Mouse (Mus musculus) left cerebral cortex, adult 18-20 months (tissue): ENCODE results near the gene Fsip1. TPM values are rescaled to one million over a fixed set of nuclear protein-coding genes. Genes with fewer than 3 reads are reported as not detected.

Experiments
- DNase-seq, 2 experiments: peaks; one replicate each; pipeline ENCODE4 v3.0.0; 2021 to 2022; ENCODE audit warnings: low spot score in 2 of 2, mixed read lengths in 1 of 2
- total RNA-seq, 2 experiments: library from RNA; stranded (reverse); gene quantifications; 2 replicates each; pipeline ENCODE4 v1.2.3; 2021

Gene Fsip1
- total RNA-seq, 2 experiments from 2014 or later = 0.40 to 0.65 TPM

GRCm38 (mm10) chr2:118125943-118126470 is 130.8 kb downstream of the Fsip1 start:
- no peak for DNase-seq

- no peak for DNase-seq
These were observed 131.4 kb downstream of the Fsip1 start for GRCm38 (mm10) chr2:118125211-118125939.

- no peak for DNase-seq
These were observed 132.3 kb downstream of the Fsip1 start for GRCm38 (mm10) chr2:118124437-118124836.

DNA sequence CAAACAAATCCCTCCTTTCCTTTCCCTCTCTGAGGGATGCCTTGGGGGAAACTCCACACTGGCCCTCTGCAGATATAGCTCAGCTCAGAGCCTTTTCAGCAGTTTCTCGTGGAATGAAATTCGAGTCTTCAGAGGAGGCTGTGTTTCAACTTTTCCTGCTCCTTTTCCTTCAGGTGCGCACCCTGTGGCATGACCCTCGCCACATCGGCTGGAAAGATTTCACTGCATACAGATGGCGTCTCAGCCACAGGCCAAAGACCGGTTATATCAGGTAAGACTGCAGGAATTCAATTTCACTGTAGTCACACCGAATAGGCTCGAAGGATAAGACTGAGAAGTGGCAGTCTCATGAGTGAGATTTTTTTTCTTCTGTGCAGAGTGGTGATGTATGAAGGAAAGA is 133.0 kb downstream of the Fsip1 start:
- DNase-seq = no peak

GRCm38 (mm10) chr2:118122291-118122690 is 134.5 kb downstream of the Fsip1 start:
- DNase-seq = no peak

DNA sequence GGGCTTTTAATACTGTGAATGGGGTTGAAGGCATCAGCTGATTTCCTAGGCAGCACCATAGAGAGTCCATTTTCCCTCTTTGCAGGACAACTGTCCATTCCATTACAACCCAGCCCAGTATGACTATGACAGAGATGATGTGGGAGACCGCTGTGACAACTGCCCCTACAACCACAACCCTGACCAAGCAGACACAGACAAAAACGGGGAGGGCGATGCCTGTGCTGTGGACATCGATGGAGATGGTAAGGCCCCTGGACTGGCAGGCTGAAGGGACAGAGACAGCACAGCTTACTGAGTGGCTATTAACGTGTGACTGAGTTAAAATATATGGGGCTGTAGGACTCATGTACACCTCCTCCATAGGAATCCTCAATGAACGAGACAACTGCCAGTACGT is 136.0 kb downstream of the Fsip1 start:
- no peak for DNase-seq

DNA sequence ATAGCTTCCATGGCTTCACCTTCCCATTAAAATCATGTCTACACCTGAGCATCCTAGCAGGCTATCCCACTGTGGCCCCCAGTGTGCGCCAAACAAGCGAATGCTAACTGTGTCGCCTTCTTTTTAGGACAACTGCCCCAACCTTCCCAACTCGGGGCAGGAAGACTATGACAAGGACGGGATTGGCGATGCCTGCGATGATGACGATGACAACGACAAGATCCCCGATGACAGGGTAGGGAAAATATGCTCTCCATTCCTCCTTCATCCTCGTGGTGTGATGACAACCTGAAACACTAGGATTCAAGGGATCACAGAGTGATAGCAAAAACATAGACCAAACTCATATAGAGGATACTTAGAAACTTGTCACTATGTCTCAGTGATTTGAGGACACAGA is 136.7 kb downstream of the Fsip1 start:
- DNase-seq = no peak

GRCm38 (mm10) chr2:118119684-118120083 is 137.1 kb downstream of the Fsip1 start:
- no peak for DNase-seq

DNA sequence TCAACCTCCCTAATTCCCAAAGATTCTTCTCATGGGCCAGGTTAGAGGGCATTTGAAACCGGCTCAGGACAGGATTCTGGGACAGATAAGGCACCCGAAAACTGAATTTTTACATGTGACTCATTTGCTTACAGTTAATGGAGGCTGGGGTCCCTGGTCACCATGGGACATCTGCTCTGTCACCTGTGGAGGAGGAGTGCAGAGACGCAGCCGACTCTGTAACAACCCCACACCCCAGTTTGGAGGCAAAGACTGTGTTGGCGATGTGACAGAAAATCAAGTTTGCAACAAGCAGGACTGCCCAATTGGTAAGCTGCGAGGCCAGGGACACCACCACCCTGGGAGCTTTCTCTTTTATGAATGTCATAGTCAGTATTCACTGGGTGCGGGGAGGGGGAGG is 138.3 kb downstream of the Fsip1 start:
- no peak for DNase-seq

DNA sequence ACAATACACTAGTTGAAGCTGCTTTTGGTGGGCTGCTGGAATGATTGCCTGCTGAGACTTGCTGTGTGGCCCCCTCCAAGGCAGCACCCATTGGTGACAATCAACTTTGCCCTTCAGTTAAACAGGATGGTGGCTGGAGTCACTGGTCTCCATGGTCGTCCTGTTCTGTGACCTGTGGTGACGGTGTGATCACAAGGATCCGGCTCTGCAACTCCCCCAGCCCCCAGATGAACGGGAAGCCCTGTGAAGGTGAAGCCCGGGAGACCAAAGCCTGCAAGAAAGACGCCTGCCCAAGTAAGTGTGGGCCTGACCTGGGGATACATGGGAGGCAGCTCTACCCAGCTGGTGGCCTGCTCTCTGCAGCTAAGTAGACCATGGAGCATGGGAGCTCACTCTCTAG is 138.7 kb downstream of the Fsip1 start:
- DNase-seq = no peak

GRCm38 (mm10) chr2:118117401-118117800 is 139.4 kb downstream of the Fsip1 start:
- no peak for DNase-seq

DNA sequence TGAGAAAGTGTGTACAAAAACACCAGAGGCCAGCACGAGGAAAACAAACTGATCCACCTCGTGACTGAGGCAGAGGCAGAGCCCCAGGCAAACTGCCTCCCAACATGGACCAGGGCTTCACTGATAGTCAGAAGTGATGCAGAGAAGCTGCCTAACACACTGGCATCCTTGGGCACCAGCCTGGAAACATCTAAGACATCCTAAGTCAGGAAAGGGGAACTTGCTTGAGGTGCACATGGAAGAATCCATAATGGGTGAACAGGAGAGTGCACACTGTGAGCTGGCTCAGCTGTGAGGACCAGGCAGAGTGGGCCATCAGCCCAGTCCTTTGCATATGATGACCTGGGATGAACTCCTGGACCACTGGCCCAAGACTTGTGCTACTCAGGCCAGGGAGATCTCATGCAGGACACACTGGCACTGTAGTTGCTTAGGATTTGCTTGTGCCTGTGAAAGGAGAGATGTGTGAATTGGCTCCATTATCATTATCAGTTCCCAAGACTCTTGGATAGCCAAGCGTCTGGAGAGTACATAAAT is 139.9 kb downstream of the Fsip1 start:
- DNase-seq = no peak

DNA sequence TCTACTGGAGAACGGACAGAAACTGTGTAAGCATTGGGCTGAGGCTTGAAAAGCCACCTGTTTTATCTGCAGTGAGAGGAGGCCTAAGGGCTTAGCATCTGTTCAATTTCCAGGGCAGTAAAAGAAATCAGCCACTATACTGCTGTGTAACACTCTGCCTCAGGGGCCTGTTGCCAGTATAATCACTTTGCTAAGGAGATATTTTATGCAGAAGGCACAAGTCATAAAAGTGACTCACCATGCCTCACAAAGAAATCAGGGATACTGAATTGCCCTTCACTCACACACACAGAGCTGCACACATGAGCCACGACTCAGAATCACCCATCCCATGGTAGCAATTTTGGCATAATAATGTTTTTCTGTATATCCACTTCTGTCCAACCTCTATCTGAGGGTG is 140.6 kb downstream of the Fsip1 start:
- DNase-seq = no peak

DNA sequence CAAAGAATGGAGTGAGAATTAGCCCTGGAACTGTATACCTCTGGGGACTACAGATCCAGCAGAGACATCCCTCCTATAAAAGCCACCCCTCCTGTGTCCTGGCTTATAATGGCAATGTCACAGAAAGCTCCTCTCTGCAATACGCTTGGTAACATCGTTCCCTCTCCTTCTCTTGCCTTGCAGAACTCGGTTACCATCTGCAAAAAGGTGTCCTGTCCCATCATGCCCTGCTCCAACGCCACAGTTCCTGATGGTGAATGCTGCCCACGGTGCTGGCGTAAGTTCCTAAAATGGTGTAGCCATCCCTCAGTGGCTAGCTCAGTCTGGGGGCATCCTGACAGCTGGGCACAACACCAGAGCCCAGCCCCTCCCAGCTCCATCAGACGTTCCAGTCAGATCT is 141.1 kb downstream of the Fsip1 start:
- DNase-seq = no peak

DNA sequence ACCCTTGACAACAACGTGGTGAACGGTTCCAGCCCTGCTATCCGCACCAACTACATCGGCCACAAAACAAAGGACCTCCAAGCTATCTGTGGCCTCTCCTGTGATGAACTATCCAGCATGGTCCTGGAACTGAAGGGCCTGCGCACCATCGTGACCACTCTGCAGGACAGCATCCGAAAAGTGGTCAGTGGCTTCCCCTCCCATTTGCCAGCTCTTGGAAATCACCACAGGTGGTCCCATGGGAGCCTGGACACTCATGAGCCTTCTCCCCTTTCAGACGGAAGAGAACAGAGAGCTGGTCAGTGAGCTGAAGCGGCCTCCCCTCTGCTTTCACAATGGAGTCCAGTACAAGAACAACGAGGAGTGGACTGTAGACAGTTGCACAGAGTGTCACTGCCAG is 142.1 kb downstream of the Fsip1 start:
- DNase-seq = no peak

GRCm38 (mm10) chr2:118113808-118114524 is 142.8 kb downstream of the Fsip1 start:
- no peak for DNase-seq

GRCm38 (mm10) chr2:118112846-118113479 is 143.8 kb downstream of the Fsip1 start:
- DNase-seq = no peak

GRCm38 (mm10) chr2:118112438-118112837 is 144.3 kb downstream of the Fsip1 start:
- DNase-seq = no peak

DNA sequence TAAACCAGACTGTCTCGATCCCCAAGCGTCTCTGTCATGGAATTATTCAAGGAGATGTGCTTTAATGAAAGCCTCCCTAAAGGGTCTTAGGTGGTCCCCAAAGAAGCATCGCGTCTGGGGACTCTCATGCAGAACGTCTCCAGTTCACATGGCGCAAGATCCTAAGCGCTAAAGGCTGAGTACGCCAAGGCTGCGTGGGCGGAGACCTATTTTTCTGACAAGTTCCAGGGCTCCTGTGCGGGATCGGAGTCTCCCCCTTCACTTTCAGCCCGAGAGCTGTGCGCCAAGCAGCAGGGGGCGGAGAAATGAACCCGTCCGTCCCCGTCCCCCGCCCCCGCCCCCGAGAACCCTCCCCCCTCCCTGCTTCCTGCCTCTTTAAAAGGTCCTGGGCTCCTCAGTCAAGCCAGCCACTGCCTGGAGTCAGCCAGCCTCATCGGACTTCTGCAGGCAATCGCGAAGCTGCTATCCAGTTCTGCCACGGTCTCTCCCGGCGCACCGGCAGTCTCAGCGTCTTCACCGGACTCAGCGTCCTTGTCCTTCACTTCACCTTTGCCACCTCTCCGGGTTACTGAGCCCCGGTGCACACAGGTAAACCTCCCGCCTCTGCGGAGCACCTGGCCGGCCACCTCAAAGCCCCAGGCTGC is 145.2 kb downstream of the Fsip1 start, which contains the start of gene Thbs1:
Thbs1 (plus strand) TSS at position 389 of the 644 bp plus-strand sequence.
- peak; percentile 53 to 59 for DNase-seq

DNA sequence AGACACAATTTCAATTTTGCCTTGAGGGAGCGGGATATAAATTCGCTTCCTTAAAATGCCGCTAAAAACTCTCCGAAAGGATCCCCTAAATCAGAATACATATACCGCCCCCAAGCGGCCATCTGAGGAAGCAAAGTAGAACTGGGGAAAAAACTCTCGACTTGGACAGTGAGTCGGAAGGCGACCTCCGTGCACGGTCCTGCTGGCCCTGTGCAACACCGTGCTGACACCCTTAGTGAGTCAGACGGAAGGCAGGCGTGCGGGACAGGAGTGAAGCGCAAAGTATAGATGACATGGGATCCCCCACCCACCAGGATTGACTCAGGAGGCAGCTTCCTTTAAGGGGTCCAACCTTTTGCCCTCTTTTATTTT is 145.7 kb downstream of the Fsip1 start:
- DNase-seq = peak; percentile 85 to 89

- DNase-seq = no peak
These were observed 146.4 kb downstream of the Fsip1 start for GRCm38 (mm10) chr2:118110225-118110915.
